Mouse (Mus musculus) cortical plate, adult 2 months (tissue): ENCODE results near the gene Cdk7.

Source experiments
- CTCF ChIP-seq: fragments of 200-500 bp; IDR thresholded peaks from 2 replicates; pipeline ENCODE4 v1.5.1; 2011; ENCODE audit warnings: mild to moderate bottlenecking, control low read depth, low read length; ENCODE audit not compliant: insufficient read depth; ENCODE audit errors: extremely low read depth
- POLR2A ChIP-seq: fragments of 200-500 bp; IDR thresholded peaks from 2 replicates; pipeline ENCODE4 v1.6.1; 2011; ENCODE audit warnings: mild to moderate bottlenecking, low read length, control low read depth; ENCODE audit not compliant: insufficient read depth; ENCODE audit errors: extremely low read depth

DNA sequence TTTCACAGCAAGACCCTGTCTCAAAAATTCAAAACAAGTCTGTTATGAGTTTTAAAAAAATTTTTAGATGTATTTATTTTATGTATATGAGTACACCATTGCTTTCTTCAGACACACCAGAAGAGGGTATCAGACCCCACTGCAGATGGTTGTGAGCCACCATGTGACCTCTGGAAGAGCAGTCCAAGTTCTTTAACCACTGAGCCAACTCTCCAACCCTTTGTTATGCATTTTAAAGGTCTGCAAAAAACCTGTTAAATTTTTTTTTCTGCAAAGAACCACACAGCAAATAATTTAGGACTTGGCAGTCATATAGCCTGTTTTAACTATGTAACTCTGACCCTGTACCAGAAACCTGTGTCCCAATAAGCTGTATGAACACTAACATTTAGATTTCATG lies 44.0 kb upstream of the Cdk7 start:
- TF ChIP-seq CTCF = no peak
- TF ChIP-seq POLR2A = no peak
